Mouse (Mus musculus) embryonic facial prominence, embryonic 12.5 days (tissue): ENCODE data around the gene Bcor. TPM values are rescaled to one million over a fixed set of nuclear protein-coding genes. Genes with fewer than 3 reads are reported as not detected.
A peak's percentile ranks its signal among the peaks of the same experiment; 100 is the strongest.

Source experiments
- ATAC-seq: fragments of 200-750 bp; cut with Nextera tagmentation; 2 replicates; pipeline ENCODE4 v1.8.0; 2017; ENCODE audit not compliant: insufficient number of reproducible peaks, insufficient read depth, low FRiP score, low TSS enrichment
- H3K27ac ChIP-seq: fragments of 300-500 bp; sonication (generic); 2 replicates; pipeline ENCODE4 v1.5.1; 2016; ENCODE audit warnings: mild to moderate bottlenecking
- H3K27me3 ChIP-seq: fragments of 300-500 bp; sonication (generic); 2 replicates; pipeline ENCODE4 v1.6.1; 2016; ENCODE audit warnings: mild to moderate bottlenecking, moderate library complexity
- H3K36me3 ChIP-seq: fragments of 300-500 bp; sonication (generic); 2 replicates; pipeline ENCODE4 v1.6.1; 2016; ENCODE audit warnings: mild to moderate bottlenecking
- H3K4me1 ChIP-seq: fragments of 300-500 bp; sonication (generic); 2 replicates; pipeline ENCODE4 v1.6.1; 2016
- H3K4me2 ChIP-seq: fragments of 300-500 bp; sonication (generic); replicated peaks from 2 replicates; pipeline ENCODE4 v1.6.1; 2016; ENCODE audit warnings: mild to moderate bottlenecking, moderate library complexity
- H3K4me3 ChIP-seq: fragments of 300-500 bp; sonication (generic); 2 replicates; pipeline ENCODE4 v1.5.1; 2016; ENCODE audit warnings: mild to moderate bottlenecking
- H3K9ac ChIP-seq: fragments of 300-500 bp; sonication (generic); 2 replicates; pipeline ENCODE4 v1.6.1; 2016; ENCODE audit warnings: mild to moderate bottlenecking, moderate library complexity
- H3K9me3 ChIP-seq: fragments of 300-500 bp; sonication (generic); 2 replicates; pipeline ENCODE4 v1.6.1; 2016; ENCODE audit warnings: mild to moderate bottlenecking, moderate library complexity
- WGBS: fragments of 180-500 bp; shearing (Covaris S2); methylation state at CpG from one replicate; pipeline ENCODE4 v1.1.7; 2016; 5-methylcytosine and 5-hydroxymethylcytosine counted together
- polyA plus RNA-seq: library from polyadenylated mRNA; unstranded; fragments of >200 nt; fragmentation: Nextera tagmentation; extraction: Ambion mirVana; gene quantifications from 2 replicates; pipeline ENCODE4 v1.2.1, GENCODE M21; 2016

Gene Bcor
- polyA plus RNA-seq, 1 experiment from 2014 or later = 20.6 TPM

DNA sequence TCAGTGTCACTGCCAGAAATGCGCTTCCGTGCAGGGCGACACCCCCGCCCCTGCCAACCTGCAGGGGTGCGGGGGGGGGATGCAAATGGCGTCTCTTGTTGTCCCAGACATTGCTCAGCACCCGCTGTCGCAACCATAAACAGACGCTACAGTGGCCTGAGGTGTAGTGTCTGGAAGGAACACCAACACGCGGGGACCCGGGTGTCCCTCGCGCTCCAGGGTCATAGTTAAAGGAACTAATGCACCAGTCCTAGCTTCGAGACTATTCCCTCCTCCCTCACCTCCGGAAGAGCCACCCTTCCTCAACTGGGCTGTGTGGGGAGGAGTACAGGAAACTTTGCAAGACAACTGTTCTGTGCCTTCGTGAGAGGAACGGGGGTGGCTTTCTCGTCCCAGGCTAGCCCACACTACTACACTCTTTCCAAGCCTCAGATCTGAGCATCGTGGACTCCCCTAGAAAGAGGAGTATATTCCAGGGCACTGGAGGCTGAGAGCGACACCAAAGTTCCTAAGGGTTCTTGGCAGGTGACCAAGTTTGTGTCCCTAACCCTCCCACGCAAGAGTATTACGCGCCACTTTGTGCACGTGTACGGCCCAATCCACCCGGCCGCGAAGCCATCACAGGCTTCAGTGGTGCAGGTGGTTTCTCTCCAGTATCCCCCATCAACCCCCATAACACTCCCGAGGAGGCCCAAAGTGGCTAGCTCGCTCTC lies 1.2 kb downstream of the Bcor start:
- H3K4me1 ChIP-seq = peaks cover 13% of the 10 kb centered on the region; the same call in 1 of the 2 replicates
- ATAC-seq = no peak
- H3K9me3 ChIP-seq = no peaks in the 10 kb centered on the region
- peak overlapping the region; percentile 56 for H3K4me2 ChIP-seq
- no peaks in the 10 kb centered on the region for H3K36me3 ChIP-seq
- H3K27me3 ChIP-seq = peaks cover 56% of the 10 kb centered on the region
- H3K4me3 ChIP-seq = peak overlapping the region; percentile 42
- H3K27ac ChIP-seq = peak overlapping the region; percentile 90
- 7% methylated on average over 31 of the region's 31 CpGs for WGBS
- peak overlapping the region; percentile 55; the same call in 1 of the 2 replicates for H3K9ac ChIP-seq

GRCm38 (mm10) chrX:12158244-12158820 lies 1.8 kb downstream of the Bcor start:
- no peaks in the 10 kb centered on the region for H3K9me3 ChIP-seq
- H3K4me2 ChIP-seq = peak overlapping the region; percentile 56
- peak overlapping the region; percentile 42 for H3K4me3 ChIP-seq
- peaks cover 15% of the 10 kb centered on the region; the same call in 1 of the 2 replicates for H3K4me1 ChIP-seq
- WGBS = 5% methylated on average over 31 of the region's 44 CpGs
- peak overlapping the region; percentile 33 for H3K9ac ChIP-seq
- H3K27ac ChIP-seq = peak overlapping the region; percentile 90
- peak; percentile 64 for ATAC-seq
- peaks cover 62% of the 10 kb centered on the region for H3K27me3 ChIP-seq
- no peaks in the 10 kb centered on the region for H3K36me3 ChIP-seq

DNA sequence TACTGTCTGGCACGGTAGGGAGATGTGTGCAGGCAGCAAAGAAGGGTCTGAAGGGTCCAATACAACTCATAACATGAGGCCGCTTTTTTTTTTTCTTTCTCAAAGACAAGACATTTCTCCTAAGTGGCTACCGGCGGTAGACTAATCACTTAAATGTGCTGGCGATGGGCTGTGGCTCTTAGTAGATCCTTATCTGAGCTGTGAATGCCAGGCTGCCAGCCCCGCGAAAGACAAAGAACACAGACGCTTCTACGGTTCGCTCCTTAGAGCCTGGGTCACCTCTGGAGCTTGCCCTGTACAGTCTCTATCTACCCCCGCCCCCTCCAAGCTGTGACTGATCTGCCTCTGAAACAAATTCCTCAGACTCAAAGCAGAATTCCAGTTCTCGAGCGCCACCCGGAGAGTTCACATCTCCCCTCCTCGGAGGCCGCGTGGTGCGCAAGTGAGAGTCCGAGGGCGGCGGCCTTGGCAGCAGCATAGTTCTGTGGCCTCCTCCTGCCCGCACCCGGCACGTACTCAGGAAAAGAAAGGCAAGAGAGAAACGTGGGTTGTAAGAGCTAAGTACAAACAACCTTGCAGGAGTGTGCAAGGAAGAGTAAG lies 2.7 kb downstream of the Bcor start:
- no peak for ATAC-seq
- Histone ChIP-seq H3K27me3 (peaks cover 64% of the 10 kb centered on the region), H3K9me3 (no peaks in the 10 kb centered on the region), H3K36me3 (no peaks in the 10 kb centered on the region), H3K27ac (peak overlapping the region; percentile 90), H3K9ac (no peak overlapping the region), H3K4me3 (no peak overlapping the region), H3K4me1 (peaks cover 17% of the 10 kb centered on the region; the same call in 1 of the 2 replicates), H3K4me2 (peak overlapping the region; percentile 56)
- 7% methylated on average over 25 of the region's 25 CpGs for WGBS

GRCm38 (mm10) chrX:12155842-12156291 lies 4.3 kb downstream of the Bcor start:
- Histone ChIP-seq H3K9ac (no peak overlapping the region; the same call in 1 of the 2 replicates), H3K4me1 (peaks cover 24% of the 10 kb centered on the region), H3K4me3 (peak overlapping the region; percentile 9; the same call in 1 of the 2 replicates), H3K27ac (no peak overlapping the region), H3K4me2 (peak overlapping the region; percentile 44), H3K36me3 (no peaks in the 10 kb centered on the region), H3K27me3 (peaks cover 78% of the 10 kb centered on the region), H3K9me3 (no peaks in the 10 kb centered on the region)
- ATAC-seq = no peak
- 8% methylated on average over 26 of the region's 30 CpGs for WGBS

- Histone ChIP-seq H3K4me1 (peaks cover 28% of the 10 kb centered on the region), H3K27me3 (peaks cover 81% of the 10 kb centered on the region), H3K4me3 (peak overlapping the region; percentile 9; the same call in 1 of the 2 replicates), H3K9me3 (no peaks in the 10 kb centered on the region), H3K4me2 (peak overlapping the region; percentile 44), H3K9ac (no peak overlapping the region; the same call in 1 of the 2 replicates), H3K36me3 (no peaks in the 10 kb centered on the region), H3K27ac (no peak overlapping the region)
- no peak for ATAC-seq
- 9% methylated on average over 30 of the region's 30 CpGs for WGBS
These were observed 4.9 kb downstream of the Bcor start for GRCm38 (mm10) chrX:12155068-12155840.

GRCm38 (mm10) chrX:12153141-12154095 lies 6.7 kb downstream of the Bcor start:
- H3K9ac ChIP-seq = no peak overlapping the region
- H3K27ac ChIP-seq = no peak overlapping the region
- peaks cover 31% of the 10 kb centered on the region for H3K4me1 ChIP-seq
- no peak for ATAC-seq
- H3K9me3 ChIP-seq = no peaks in the 10 kb centered on the region
- peaks cover 65% of the 10 kb centered on the region for H3K27me3 ChIP-seq
- 0 out of 2 replicates have a peak overlapping the region, but pooled peaks have one; percentile 1 for H3K4me2 ChIP-seq
- 10% methylated on average over 31 of the region's 31 CpGs for WGBS
- no peaks in the 10 kb centered on the region for H3K36me3 ChIP-seq
- H3K4me3 ChIP-seq = no peak overlapping the region

DNA sequence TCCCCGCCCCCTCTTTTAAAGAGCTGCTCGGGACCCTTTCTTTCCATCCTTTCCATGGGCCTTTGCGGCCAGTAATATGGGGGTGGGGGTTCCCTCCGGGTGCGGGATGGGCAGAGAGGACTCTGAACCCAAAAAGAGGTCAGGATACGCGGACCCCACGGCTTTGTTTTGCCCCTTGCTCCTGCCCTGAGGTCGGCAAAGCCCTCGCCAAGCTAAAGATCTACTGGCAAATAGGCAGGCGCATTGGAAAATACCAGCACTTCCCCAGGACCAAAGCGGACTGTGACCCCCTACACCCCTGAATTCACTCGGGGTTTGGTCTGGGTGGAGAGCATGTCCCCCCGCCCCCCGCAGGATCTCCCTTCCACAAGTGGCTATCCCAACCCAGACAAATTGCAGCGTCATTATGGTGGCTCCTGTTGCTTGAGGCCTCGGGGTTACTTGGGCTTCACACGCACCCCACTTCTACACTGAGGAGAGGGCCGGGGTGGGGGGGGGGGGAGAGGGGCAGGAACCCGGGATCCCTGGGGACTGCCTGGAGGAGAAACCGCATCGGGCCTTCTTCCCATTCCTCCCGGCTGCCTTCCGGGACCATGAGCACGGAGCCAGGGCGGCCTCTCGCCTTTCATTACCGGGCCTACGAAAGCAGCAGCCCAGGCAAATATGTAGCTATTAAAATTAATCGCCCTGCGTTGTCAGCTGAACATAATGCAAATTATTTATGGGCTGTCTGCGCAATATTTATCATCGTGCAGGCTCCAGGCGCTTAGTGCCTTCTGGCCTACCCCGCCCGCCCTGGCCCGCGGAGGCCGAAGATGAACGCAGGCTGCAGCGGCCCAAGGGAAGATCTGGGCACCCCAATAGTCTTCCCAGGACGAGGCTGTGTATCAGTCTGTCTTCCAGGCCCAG lies 7.9 kb downstream of the Bcor start:
- Histone ChIP-seq H3K4me3 (peak overlapping the region; percentile 17; the same call in 1 of the 2 replicates), H3K9me3 (no peaks in the 10 kb centered on the region), H3K36me3 (no peaks in the 10 kb centered on the region), H3K27ac (no peak overlapping the region), H3K4me2 (peak overlapping the region; percentile 49), H3K27me3 (peaks cover 57% of the 10 kb centered on the region), H3K4me1 (peaks cover 27% of the 10 kb centered on the region), H3K9ac (no peak overlapping the region)
- no peak for ATAC-seq
- WGBS = 14% methylated on average over 42 of the region's 42 CpGs

- 3% methylated on average over 43 of the region's 43 CpGs for WGBS
- peak overlapping the region; percentile 17; the same call in 1 of the 2 replicates for H3K4me3 ChIP-seq
These were observed 8.7 kb downstream of the Bcor start for GRCm38 (mm10) chrX:12151269-12151995.

GRCm38 (mm10) chrX:12150425-12150824 lies 9.7 kb downstream of the Bcor start:
- H3K4me2 ChIP-seq = peak overlapping the region; percentile 17; the same call in 1 of the 2 replicates
- no peak for ATAC-seq
- peaks cover 19% of the 10 kb centered on the region for H3K4me1 ChIP-seq
- no peak overlapping the region for H3K9ac ChIP-seq
- no peaks in the 10 kb centered on the region for H3K36me3 ChIP-seq
- no peak overlapping the region for H3K4me3 ChIP-seq
- WGBS = 7% methylated on average over 7 of the region's 7 CpGs
- H3K9me3 ChIP-seq = no peaks in the 10 kb centered on the region
- H3K27ac ChIP-seq = no peak overlapping the region
- H3K27me3 ChIP-seq = peaks cover 40% of the 10 kb centered on the region

More at GRCm38 (mm10) chrX:12151269-12151995, 8.7 kb downstream of the Bcor start:
- H3K9ac ChIP-seq = no peak overlapping the region
- H3K36me3 ChIP-seq = no peaks in the 10 kb centered on the region
- H3K4me1 ChIP-seq = peaks cover 22% of the 10 kb centered on the region
- H3K4me2 ChIP-seq = peak overlapping the region; percentile 49
- ATAC-seq = no peak
- H3K27ac ChIP-seq = no peak overlapping the region
- peaks cover 50% of the 10 kb centered on the region for H3K27me3 ChIP-seq
- no peaks in the 10 kb centered on the region for H3K9me3 ChIP-seq
